Mouse (Mus musculus): ENCODE results near the gene Vps37d.

- TF ChIP-seq GATA1 (IDR thresholded peaks at IDR 0.05; ENCODE audit: borderline replicate concordance, low read length) (no peak), FLI1 (IDR thresholded peaks at IDR 0.05; ENCODE audit: low read length) (no peak)
Measured at GRCm38 (mm10) chr5:135073349-135074150, 4.5 kb downstream of the Vps37d start.

All from megakaryocyte, embryonic 14.5 days (primary cell).